Mouse (Mus musculus) hindbrain, embryonic 11.5 days (tissue): Measurements from ENCODE around the gene Hspa8. TPM values are rescaled to one million over a fixed set of nuclear protein-coding genes. Genes with fewer than 3 reads are reported as not detected.

Experiments used
- ATAC-seq: fragments of 200-750 bp; cut with Nextera tagmentation; 2 replicates; pipeline ENCODE4 v1.8.0; 2017; ENCODE audit warnings: mild to moderate bottlenecking, moderate TSS enrichment, moderate library complexity; ENCODE audit not compliant: low FRiP score
- DNase-seq: peaks from one replicate; pipeline ENCODE4 v3.0.0-alpha.2; 2015; ENCODE audit warnings: low spot score
- H3K27ac ChIP-seq: fragments of 300-500 bp; sonication (generic); 2 replicates; pipeline ENCODE4 v1.5.1; 2014; ENCODE audit warnings: mild to moderate bottlenecking, low read depth, low read length
- H3K27me3 ChIP-seq: fragments of 300-500 bp; sonication (generic); 2 replicates; pipeline ENCODE4 v1.6.1; 2014; ENCODE audit warnings: mild to moderate bottlenecking, low read length, moderate library complexity, mixed read lengths; ENCODE audit not compliant: control insufficient read depth, insufficient read depth
- H3K36me3 ChIP-seq: fragments of 300-500 bp; sonication (generic); 2 replicates; pipeline ENCODE4 v1.6.1; 2014; ENCODE audit warnings: mild to moderate bottlenecking, low read length, moderate library complexity, mixed read lengths; ENCODE audit not compliant: control insufficient read depth, insufficient read depth
- H3K4me1 ChIP-seq: fragments of 300-500 bp; sonication (generic); replicated peaks from 2 replicates; pipeline ENCODE4 v1.6.1; 2014; ENCODE audit warnings: low read length, mixed read lengths; ENCODE audit not compliant: control insufficient read depth, insufficient read depth
- H3K4me2 ChIP-seq: fragments of 300-500 bp; sonication (generic); replicated peaks from 2 replicates; pipeline ENCODE4 v1.6.1; 2014; ENCODE audit warnings: mild to moderate bottlenecking, low read depth, low read length
- H3K4me3 ChIP-seq: fragments of 300-500 bp; sonication (generic); 2 replicates; pipeline ENCODE4 v1.5.1; 2014; ENCODE audit warnings: low read depth, low read length
- H3K9ac ChIP-seq: fragments of 300-500 bp; sonication (generic); 2 replicates; pipeline ENCODE4 v1.6.1; 2014; ENCODE audit warnings: low read depth, low read length
- H3K9me3 ChIP-seq: fragments of 300-500 bp; sonication (generic); 2 replicates; pipeline ENCODE4 v1.6.1; 2016; ENCODE audit warnings: low read length; ENCODE audit not compliant: control insufficient read depth
- WGBS: fragments of 180-500 bp; shearing (Covaris S2); extraction: QIAGEN DNeasy Blood & Tissue Kit; methylation state at CpG from one replicate; pipeline ENCODE4 v1.1.7; 2014; 5-methylcytosine and 5-hydroxymethylcytosine counted together
- polyA plus RNA-seq: library from polyadenylated mRNA; unstranded; fragments of >200 nt; fragmentation: Nextera tagmentation; extraction: Ambion mirVana; gene quantifications from 2 replicates; pipeline ENCODE4 v1.2.1, GENCODE M21; 2014

Hspa8 gene
- polyA plus RNA-seq, 1 experiment from 2014 or later: 3,764 TPM

DNA sequence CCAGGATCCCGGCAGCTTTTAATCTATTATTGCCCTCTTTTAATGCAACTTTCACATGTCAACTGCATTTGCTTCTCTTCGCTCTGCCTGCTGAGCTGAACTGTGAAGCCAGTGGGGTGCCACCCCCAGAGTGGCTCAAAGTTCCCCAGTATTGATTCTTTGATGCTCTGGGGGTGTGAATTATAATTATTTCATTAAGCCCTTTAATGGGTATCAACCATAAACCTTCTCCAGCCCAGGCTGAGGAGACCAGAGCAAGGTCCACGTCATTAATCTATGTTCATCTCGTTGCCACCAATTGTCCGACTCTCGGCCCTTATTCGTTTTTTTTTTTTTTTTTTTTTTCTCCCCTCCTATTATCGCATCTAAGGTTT lies 8.1 kb downstream of the Hspa8 start:
- H3K27ac ChIP-seq: peak overlapping the region; percentile 66; the same call in 1 of the 2 replicates
- H3K9me3 ChIP-seq: no peaks in the 10 kb centered on the region
- no peak overlapping the region for H3K9ac ChIP-seq
- no peak for DNase-seq
- H3K4me3 ChIP-seq: no peak overlapping the region
- ATAC-seq: peak; percentile 25
- 39% methylated on average over 8 of the region's 8 CpGs for WGBS
- H3K4me2 ChIP-seq: no peak overlapping the region
- H3K4me1 ChIP-seq: no peaks in the 10 kb centered on the region; the same call in 1 of the 2 replicates
- H3K36me3 ChIP-seq: no peaks in the 10 kb centered on the region; the same call in 1 of the 2 replicates
- no peaks in the 10 kb centered on the region for H3K27me3 ChIP-seq

DNA sequence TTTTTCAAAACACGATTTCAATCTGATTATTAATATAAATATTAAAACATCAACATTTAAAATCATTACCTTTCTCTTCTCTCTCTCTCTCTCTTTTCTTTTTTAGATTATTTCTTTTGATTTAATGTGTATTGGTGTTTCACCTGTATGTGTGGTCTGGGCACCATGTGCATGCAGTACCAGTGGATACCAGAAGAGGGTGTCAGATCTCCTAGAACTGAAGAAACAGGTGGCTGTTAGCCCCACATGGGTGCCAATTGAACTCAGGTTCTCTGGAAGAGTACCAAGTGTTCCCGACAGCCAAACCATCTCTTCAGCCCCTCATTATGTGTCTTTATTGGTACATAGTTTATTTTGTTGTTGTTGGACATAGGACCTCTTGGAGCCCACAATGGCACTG lies 11.1 kb downstream of the Hspa8 start:
- Histone ChIP-seq H3K4me1 (no peaks in the 10 kb centered on the region; the same call in 1 of the 2 replicates), H3K27me3 (no peaks in the 10 kb centered on the region), H3K4me3 (no peak overlapping the region), H3K4me2 (no peak overlapping the region), H3K9me3 (no peaks in the 10 kb centered on the region), H3K36me3 (no peaks in the 10 kb centered on the region), H3K27ac (no peak overlapping the region), H3K9ac (no peak overlapping the region)
- DNase-seq (peak; percentile 39), ATAC-seq (no peak)
- WGBS: 63% methylated on average over 2 of the region's 2 CpGs

DNA sequence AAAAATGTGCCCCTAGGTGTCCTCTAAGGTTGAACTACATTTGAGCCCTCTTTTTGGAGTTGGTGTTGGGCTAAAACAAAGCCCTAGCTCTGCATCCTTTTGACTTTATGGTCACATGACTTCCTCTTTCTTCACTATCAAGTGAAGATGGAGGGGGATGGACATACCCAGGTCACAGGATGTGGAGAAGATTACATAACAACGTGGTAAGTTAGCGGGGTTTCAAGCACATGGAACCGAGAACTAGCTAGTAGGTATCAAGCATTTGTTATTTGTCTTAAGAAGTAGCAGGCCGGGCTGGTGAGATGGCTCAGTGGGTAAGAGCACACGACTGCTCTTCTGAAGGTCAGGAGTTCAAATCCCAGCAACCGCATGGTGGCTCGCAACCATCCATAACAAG lies 13.3 kb downstream of the Hspa8 start:
- Histone ChIP-seq H3K4me2 (no peak overlapping the region), H3K4me3 (no peak overlapping the region), H3K4me1 (no peaks in the 10 kb centered on the region), H3K9me3 (no peaks in the 10 kb centered on the region), H3K27me3 (no peaks in the 10 kb centered on the region), H3K9ac (no peak overlapping the region), H3K36me3 (no peaks in the 10 kb centered on the region), H3K27ac (no peak overlapping the region)
- DNase-seq (no peak), ATAC-seq (no peak)
- 91% methylated on average over 7 of the region's 7 CpGs for WGBS

DNA sequence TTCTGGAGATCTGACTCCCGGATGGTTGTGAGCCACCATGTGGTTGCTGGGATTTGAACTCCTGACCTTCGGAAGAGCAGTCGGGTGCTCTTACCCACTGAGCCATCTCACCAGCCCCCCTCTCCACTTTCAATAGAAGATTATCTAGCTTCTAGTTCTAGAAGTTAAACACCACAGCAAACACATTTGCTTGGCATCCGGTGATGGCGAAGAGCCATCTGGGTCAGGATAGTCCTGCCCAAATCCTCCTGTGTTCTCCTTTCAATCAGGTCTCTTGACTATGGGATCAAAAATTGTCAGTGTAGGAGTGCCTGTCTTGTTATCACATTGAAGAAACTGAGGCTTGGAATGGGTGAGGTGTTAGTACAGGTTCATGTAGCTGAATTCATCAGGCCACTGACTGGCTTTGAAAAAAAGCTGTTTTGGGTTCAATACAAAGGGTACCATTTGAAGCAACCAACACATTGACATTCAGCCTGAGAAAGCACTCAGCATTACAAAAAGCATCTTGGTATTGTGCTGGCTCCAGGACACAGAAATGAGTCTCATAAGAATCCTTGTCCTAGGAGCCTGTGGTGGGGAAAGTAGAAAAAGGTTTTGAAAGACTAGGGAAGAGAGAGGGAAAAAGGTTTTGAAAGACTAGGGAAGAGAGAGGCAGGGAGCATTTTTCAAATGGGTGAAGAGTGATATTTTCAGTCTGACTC lies 16.7 kb downstream of the Hspa8 start:
- H3K9ac ChIP-seq: no peak overlapping the region
- DNase-seq: no peak
- no peak overlapping the region for H3K4me2 ChIP-seq
- 0 out of 2 replicates have a peak, but pooled peaks cover 4% of the 10 kb centered on the region for H3K4me1 ChIP-seq
- no peaks in the 10 kb centered on the region for H3K27me3 ChIP-seq
- no peak overlapping the region for H3K27ac ChIP-seq
- H3K36me3 ChIP-seq: no peaks in the 10 kb centered on the region
- H3K4me3 ChIP-seq: no peak overlapping the region
- 82% methylated on average over 5 of the region's 5 CpGs for WGBS
- no peak for ATAC-seq
- H3K9me3 ChIP-seq: no peaks in the 10 kb centered on the region

DNA sequence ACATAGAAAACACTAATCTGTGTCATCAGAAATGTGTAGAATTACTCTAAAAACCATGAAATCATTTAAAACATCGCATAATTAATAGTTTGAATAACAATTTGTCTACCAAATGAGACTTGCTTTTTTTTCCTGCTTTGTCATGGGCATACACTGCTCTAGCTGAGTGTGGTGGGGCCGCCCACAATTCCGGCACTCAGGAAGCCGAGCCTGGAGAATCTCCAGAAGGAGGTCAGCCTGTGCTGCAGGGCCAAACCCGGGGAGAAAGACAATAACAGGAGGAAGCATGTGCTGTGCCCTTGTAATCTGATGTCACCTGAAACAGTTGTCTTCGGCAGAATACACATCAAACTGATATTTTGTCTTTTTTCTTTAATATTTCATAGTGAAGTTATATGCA lies 24.8 kb downstream of the Hspa8 start:
- no peaks in the 10 kb centered on the region for H3K27me3 ChIP-seq
- no peak overlapping the region for H3K4me2 ChIP-seq
- DNase-seq (no peak), ATAC-seq (no peak)
- no peaks in the 10 kb centered on the region for H3K9me3 ChIP-seq
- no peak overlapping the region for H3K4me3 ChIP-seq
- H3K36me3 ChIP-seq: no peaks in the 10 kb centered on the region
- H3K27ac ChIP-seq: no peak overlapping the region
- WGBS: 50% methylated on average over 6 of the region's 6 CpGs
- no peak overlapping the region for H3K9ac ChIP-seq
- 0 out of 2 replicates have a peak, but pooled peaks cover 4% of the 10 kb centered on the region for H3K4me1 ChIP-seq

DNA sequence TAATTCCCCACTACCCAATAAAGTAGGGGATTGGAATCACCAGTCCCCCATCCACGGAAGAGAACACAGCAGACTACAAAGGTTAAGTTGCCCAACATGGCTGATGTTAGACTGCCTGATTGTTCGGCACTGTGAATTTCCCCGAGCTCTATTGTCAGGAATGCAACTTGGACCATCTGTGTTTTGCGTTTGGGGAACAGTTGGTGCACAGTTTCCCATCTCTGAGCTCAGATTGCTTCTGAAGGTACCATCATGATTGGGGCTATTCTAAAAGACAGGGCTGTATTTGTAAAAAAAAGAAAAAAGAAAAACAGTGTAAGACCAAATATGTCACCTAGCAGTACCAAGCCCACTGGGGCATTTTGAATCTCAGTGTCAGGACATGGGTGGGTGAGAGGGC lies 26.6 kb downstream of the Hspa8 start:
- H3K36me3 ChIP-seq: no peaks in the 10 kb centered on the region
- H3K27me3 ChIP-seq: no peaks in the 10 kb centered on the region
- DNase-seq (no peak), ATAC-seq (no peak)
- no peaks in the 10 kb centered on the region for H3K9me3 ChIP-seq
- H3K4me2 ChIP-seq: no peak overlapping the region
- no peaks in the 10 kb centered on the region for H3K4me1 ChIP-seq
- WGBS: 80% methylated on average over 4 of the region's 4 CpGs
- no peak overlapping the region for H3K4me3 ChIP-seq
- no peak overlapping the region for H3K9ac ChIP-seq
- H3K27ac ChIP-seq: no peak overlapping the region

DNA sequence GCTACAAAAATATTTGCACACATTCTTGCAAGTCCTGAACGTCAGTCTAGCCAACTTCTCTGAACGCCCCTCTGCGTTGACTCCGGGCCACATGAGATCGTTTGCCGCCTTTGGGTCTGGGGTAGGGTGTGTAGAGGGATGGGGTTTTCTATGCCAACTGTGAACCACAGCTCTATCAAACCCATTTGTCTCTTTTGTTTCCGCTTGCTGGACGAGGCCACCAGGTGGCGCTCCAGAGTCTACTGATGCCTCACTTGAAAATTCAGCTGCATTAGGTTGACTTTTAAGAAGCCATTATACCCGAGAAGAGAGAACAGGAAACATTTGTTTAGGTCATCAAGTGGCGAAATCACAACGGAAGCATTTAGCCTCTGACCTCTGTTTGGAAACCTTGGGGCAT lies 33.8 kb downstream of the Hspa8 start:
- WGBS: 7% methylated on average over 12 of the region's 12 CpGs
- Histone ChIP-seq H3K27ac (no peak overlapping the region), H3K9ac (no peak overlapping the region), H3K4me3 (no peak overlapping the region), H3K36me3 (no peaks in the 10 kb centered on the region), H3K9me3 (no peaks in the 10 kb centered on the region), H3K4me2 (no peak overlapping the region), H3K4me1 (no peaks in the 10 kb centered on the region), H3K27me3 (no peaks in the 10 kb centered on the region)
- peak; percentile 92 for DNase-seq
- no peak for ATAC-seq

DNA sequence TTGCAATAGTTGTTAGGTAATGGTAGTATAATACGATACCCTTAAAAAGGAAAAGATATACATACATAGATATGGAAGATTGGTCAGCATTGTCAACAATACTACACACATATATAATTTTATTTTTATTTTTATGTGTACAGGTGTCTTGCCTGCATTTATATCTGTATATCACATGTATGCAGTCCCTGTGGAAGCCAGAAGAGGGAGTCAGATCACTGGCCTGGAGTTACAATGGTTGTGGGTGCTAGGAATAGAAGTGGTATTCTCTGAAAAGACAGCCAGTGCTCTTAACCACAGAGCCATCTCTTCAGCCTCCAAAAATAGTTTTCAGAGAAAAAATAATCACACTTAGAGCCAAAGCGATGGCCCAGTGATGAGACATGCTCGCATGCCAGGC lies 35.9 kb downstream of the Hspa8 start:
- Histone ChIP-seq H3K4me3 (no peak overlapping the region), H3K4me2 (no peak overlapping the region), H3K27ac (no peak overlapping the region), H3K9ac (no peak overlapping the region), H3K27me3 (no peaks in the 10 kb centered on the region), H3K36me3 (no peaks in the 10 kb centered on the region), H3K9me3 (no peaks in the 10 kb centered on the region), H3K4me1 (no peaks in the 10 kb centered on the region)
- WGBS: 89% methylated on average over 3 of the region's 3 CpGs
- ATAC-seq (no peak), DNase-seq (no peak)

DNA sequence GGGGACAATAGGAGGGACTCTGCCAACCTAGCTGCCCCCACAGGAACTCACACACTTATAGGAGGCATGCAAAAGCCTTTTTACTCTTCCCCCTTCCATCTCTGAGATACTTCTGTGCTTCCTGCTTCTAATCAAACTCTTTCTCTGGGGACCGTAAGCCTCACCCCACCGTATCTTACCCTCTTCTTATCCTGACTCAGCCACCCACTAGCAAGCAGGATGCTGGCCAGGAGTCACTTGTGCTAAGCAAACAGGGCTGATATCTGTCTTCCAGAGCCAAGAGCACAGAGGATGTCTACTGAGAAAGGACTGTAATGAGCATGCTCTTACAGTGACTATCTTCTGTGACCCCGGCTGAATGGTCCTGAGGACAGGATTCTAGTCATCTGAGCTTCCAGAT lies 38.9 kb downstream of the Hspa8 start:
- H3K4me1 ChIP-seq: no peaks in the 10 kb centered on the region
- DNase-seq (no peak), ATAC-seq (no peak)
- 83% methylated on average over 3 of the region's 3 CpGs for whole genome bisulfite sequencing
- H3K36me3 ChIP-seq: no peaks in the 10 kb centered on the region
- no peaks in the 10 kb centered on the region for H3K27me3 ChIP-seq
- H3K4me2 ChIP-seq: no peak overlapping the region
- H3K27ac ChIP-seq: no peak overlapping the region
- H3K9ac ChIP-seq: no peak overlapping the region
- H3K4me3 ChIP-seq: no peak overlapping the region
- no peaks in the 10 kb centered on the region for H3K9me3 ChIP-seq
